Mouse (Mus musculus): ENCODE measurements at regions not wholly inside any gene's neighbourhood (a gene's known extent, or its start where the extent isn't known, plus 50 kb on each side); places are given as distances from the start of the nearest gene placed in this dataset.

DNA sequence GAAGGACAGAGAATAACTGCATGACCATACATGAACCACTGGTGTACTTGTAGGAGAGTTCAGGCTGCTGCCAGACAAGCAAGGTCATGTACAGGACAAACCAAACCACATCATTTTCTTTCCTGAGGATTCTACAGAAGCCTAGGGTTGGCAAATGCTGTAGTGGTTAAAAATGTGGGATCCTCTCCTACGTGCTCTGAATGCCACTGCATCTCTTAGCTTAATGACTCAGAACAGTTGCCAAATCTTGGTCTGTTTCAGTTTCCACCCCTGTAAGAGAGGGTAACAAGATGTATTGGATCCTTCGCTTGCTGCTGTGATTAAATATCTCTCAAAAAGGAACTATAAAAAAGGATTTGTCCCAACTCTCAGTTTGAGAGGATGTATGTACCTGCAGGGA, 938.1 kb downstream of the 4930444P10Rik start:
- DNase-seq, result no peak

GRCm38 (mm10) chr1:15153952-15154351, 939.2 kb downstream of the 4930444P10Rik start:
- no peak for DNase-seq

GRCm38 (mm10) chr1:15143922-15144591, 949.1 kb downstream of the 4930444P10Rik start:
- DNase-seq, result no peak

DNA sequence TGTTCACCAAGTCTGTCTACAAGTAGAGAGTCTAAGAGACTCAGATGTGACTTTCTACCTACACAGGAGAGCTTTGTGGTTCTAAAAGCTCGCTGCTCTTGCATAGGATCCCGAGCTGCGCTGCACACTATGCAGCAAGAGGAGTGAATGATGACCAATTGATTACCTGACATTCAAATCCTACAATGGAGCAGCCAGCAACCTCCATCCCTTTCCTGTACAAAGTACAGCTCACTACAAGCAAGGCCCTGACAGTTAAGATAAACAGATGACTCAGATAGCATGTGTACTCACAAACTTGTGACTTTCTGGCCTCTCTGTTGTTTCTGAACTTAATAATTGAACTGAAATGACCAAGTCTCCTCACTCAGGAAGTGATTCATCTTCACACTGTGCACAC, 974.7 kb downstream of the 4930444P10Rik start:
- DNase-seq, result no peak

DNA sequence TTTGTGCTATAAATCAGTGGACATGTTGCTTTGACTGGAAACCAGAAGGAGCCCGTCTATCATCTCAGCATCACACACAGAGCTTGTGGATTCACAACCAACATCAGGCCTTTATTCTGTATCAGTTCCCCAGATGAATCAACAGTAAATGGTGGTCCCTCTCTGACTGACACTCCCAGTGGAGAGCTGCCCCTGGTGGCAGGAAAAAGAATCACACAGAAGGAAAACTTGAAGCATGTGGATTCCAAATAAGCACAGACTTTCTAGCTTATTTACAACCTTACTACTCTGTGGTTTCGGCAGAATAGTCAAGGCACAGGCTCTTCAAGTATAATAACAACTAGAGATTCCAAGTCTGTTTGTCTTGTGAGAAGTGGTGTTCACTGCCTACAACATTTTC, 981.7 kb downstream of the 4930444P10Rik start:
- DNase-seq, result no peak

GRCm38 (mm10) chr1:15070331-15070730, 1022.8 kb downstream of the 4930444P10Rik start:
- DNase-seq, result no peak

GRCm38 (mm10) chr1:15034047-15034446, 1059.1 kb downstream of the 4930444P10Rik start:
- no peak for DNase-seq

- no peak for DNase-seq
Measured at GRCm38 (mm10) chr1:15018460-15018779, 1074.7 kb downstream of the 4930444P10Rik start.

DNA sequence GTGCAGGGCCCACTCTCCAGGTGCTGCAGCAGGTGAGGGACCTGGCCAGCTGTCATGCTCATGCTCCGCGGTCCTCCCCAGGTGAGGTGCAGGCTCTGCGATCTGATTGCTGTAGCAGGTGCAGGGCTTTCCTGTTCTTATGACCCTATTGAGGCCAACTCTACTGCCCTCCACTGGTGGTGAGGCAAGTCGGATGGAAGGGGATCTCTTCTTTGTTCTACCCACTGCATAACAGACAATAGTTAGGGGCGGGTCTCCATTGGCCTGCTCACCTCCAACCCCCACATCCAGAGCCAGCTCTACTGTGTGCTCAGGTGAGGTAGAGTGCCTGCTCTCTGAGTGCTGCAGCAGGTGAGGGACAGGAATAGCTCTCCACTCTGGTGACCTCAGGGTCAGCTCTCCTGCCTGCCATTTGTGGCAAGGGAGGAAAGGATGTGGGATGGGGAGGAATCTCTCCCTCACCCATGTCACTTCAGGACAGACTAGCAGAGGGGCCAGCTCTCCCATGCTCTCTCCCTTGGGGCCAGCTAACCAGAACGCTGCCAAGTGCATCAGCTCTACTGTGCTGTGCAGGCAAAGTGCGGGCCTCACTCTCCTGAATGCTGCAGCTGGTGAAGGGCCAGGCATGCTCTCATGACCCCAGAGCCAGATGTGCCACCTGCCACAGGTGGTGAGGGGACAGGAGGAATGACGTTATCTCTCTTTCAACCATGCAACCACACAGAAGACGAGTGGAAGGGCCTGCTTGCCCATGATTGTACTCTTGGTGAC, 1075.3 kb downstream of the 4930444P10Rik start:
- no peak for DNase-seq

DNA sequence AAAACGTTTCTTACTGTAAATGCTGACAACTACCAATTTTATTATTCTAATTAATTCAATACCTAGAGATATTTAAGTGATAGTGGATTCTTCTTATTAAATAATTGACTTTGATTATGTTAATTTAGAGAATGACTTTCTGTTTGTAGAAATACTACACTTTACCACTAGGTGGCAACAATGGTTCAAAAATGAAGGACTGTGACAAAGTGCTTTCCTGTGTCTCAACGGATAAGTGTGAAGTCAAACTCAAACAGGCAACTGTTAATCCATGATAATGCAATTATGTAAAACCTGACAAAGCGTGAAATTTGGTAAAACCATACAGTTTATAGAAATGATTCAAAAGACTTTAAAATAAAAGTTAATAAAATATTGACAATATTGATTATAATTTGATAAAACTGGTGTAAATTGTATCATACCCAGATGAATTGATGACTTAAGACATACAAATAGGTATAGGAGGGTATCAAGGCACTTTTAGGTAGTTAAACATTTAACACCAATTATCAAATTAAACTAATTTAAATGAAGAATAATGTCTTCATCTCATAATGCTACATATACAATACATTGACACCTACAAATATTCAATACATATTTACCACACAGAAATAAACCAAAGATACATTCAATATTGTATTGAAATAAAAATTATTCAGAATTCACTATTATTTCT, 1085.3 kb downstream of the 4930444P10Rik start:
- no peak for DNase-seq

GRCm38 (mm10) chr1:14995348-14995747, 1097.8 kb downstream of the 4930444P10Rik start:
- no peak for DNase-seq

GRCm38 (mm10) chr1:14980093-14980711, 1112.9 kb downstream of the 4930444P10Rik start:
- peak; percentile 6 for DNase-seq

All from thymus, postnatal 14 days (tissue).